Mouse (Mus musculus) embryonic facial prominence, embryonic 13.5 days (tissue): ENCODE results near the gene Fancd2. TPM values are rescaled to one million over a fixed set of nuclear protein-coding genes. Genes with fewer than 3 reads are reported as not detected.
A peak's percentile ranks its signal among the peaks of the same experiment; 100 is the strongest.

Source experiments
- ATAC-seq: fragments of 200-750 bp; cut with Nextera tagmentation; 2 replicates; pipeline ENCODE4 v1.8.0; 2017; ENCODE audit warnings: low read depth; ENCODE audit not compliant: insufficient number of reproducible peaks, insufficient read depth, low FRiP score, low TSS enrichment
- H3K27ac ChIP-seq: fragments of 300-500 bp; sonication (generic); 2 replicates; pipeline ENCODE4 v1.5.1; 2015; ENCODE audit warnings: moderate library complexity, mild to moderate bottlenecking, inconsistent platforms
- H3K27me3 ChIP-seq: fragments of 300-500 bp; sonication (generic); 2 replicates; pipeline ENCODE4 v1.6.1; 2015; ENCODE audit warnings: mild to moderate bottlenecking, inconsistent platforms
- H3K36me3 ChIP-seq: fragments of 300-500 bp; sonication (generic); 2 replicates; pipeline ENCODE4 v1.6.1; 2015; ENCODE audit warnings: mild to moderate bottlenecking, inconsistent platforms
- H3K4me1 ChIP-seq: fragments of 300-500 bp; sonication (generic); 2 replicates; pipeline ENCODE4 v1.6.1; 2015; ENCODE audit warnings: inconsistent platforms
- H3K4me2 ChIP-seq: fragments of 300-500 bp; sonication (generic); 2 replicates; pipeline ENCODE4 v1.6.1; 2015; ENCODE audit warnings: moderate library complexity, mild to moderate bottlenecking, inconsistent platforms
- H3K4me3 ChIP-seq: fragments of 300-500 bp; sonication (generic); 2 replicates; pipeline ENCODE4 v1.5.1; 2015; ENCODE audit warnings: mild to moderate bottlenecking, inconsistent platforms
- H3K9ac ChIP-seq: fragments of 300-500 bp; sonication (generic); 2 replicates; pipeline ENCODE4 v1.6.1; 2015; ENCODE audit warnings: mild to moderate bottlenecking, inconsistent platforms
- H3K9me3 ChIP-seq: fragments of 300-500 bp; sonication (generic); 2 replicates; pipeline ENCODE4 v1.6.1; 2016; ENCODE audit warnings: inconsistent platforms
- WGBS: fragments of 180-500 bp; shearing (Covaris S2); methylation state at CpG from one replicate; pipeline ENCODE4 v1.1.7; 2015; ENCODE audit warnings: mixed read lengths; 5-methylcytosine and 5-hydroxymethylcytosine counted together
- polyA plus RNA-seq: library from polyadenylated mRNA; unstranded; fragments of >200 nt; fragmentation: Nextera tagmentation; extraction: Ambion mirVana; gene quantifications from 2 replicates; pipeline ENCODE4 v1.2.1, GENCODE M21; 2015

Gene Fancd2
- 13.6 and 14.4 TPM in 2 replicates for polyA plus RNA-seq

- WGBS, result 1% methylated on average over 47 of the region's 47 CpGs
- Histone ChIP-seq H3K36me3 (peaks cover 4% of the 10 kb centered on the region; the same call in 1 of the 2 replicates), H3K27ac (peak within 1 kb of the TSS; percentile 62), H3K4me2 (peak within 1 kb of the TSS; percentile 75), H3K9ac (peak within 1 kb of the TSS; percentile 89), H3K27me3 (no peaks in the 10 kb centered on the region), H3K4me1 (peaks cover 17% of the 10 kb centered on the region), H3K4me3 (peak within 1 kb of the TSS; percentile 85), H3K9me3 (no peaks in the 10 kb centered on the region)
- peak; percentile 83 for ATAC-seq
Measured at GRCm38 (mm10) chr6:113530932-113531839, at the start of gene Fancd2, which contains the start of gene Emc3. Fancd2 (plus strand) TSS chr6:113531682. Emc3 (minus strand) TSS chr6:113531652.

GRCm38 (mm10) chr6:113482477-113483099 is 48.9 kb upstream of the Fancd2 start:
- Histone ChIP-seq H3K36me3 (no peaks in the 10 kb centered on the region), H3K4me2 (peak overlapping the region; percentile 74), H3K4me1 (peaks cover 30% of the 10 kb centered on the region), H3K9me3 (no peaks in the 10 kb centered on the region), H3K4me3 (peak overlapping the region; percentile 39), H3K27me3 (peaks cover 52% of the 10 kb centered on the region), H3K27ac (no peak overlapping the region), H3K9ac (peak overlapping the region; percentile 49; the same call in 1 of the 2 replicates)
- ATAC-seq, result no peak; the same call in 1 of the 2 replicates
- 3% methylated on average over 65 of the region's 65 CpGs for WGBS

GRCm38 (mm10) chr6:113483100-113483615 is 48.3 kb upstream of the Fancd2 start, which contains the start of gene Creld1:
Creld1 (plus strand) TSS chr6:113483297.
- 0 out of 2 replicates have a peak within 1 kb of the TSS, but pooled peaks have one; percentile 7 for H3K27ac ChIP-seq

GRCm38 (mm10) chr6:113483729-113484128 is 47.8 kb upstream of the Fancd2 start:
- no peak for ATAC-seq

More at GRCm38 (mm10) chr6:113483100-113483615, 48.3 kb upstream of the Fancd2 start, which contains the start of gene Creld1:
- H3K4me3 ChIP-seq, result peak within 1 kb of the TSS; percentile 39
- H3K36me3 ChIP-seq, result no peaks in the 10 kb centered on the region
- peak within 1 kb of the TSS; percentile 69 for H3K9ac ChIP-seq
- H3K27me3 ChIP-seq, result peaks cover 52% of the 10 kb centered on the region
- H3K4me1 ChIP-seq, result peaks cover 35% of the 10 kb centered on the region
- WGBS, result under 1% methylated on average over 26 of the region's 26 CpGs
- peak; percentile 76 for ATAC-seq
- H3K9me3 ChIP-seq, result no peaks in the 10 kb centered on the region
- H3K4me2 ChIP-seq, result peak within 1 kb of the TSS; percentile 74

GRCm38 (mm10) chr6:113487125-113487576 is 44.3 kb upstream of the Fancd2 start:
- WGBS, result 13% methylated on average over 7 of the region's 7 CpGs
- no peaks in the 10 kb centered on the region for H3K9me3 ChIP-seq
- H3K27me3 ChIP-seq, result peaks cover 14% of the 10 kb centered on the region
- 0 out of 2 replicates have a peak overlapping the region, but pooled peaks have one; percentile 21 for H3K9ac ChIP-seq
- no peak for ATAC-seq
- no peak overlapping the region for H3K27ac ChIP-seq
- peaks cover 12% of the 10 kb centered on the region for H3K36me3 ChIP-seq
- H3K4me2 ChIP-seq, result no peak overlapping the region
- peaks cover 35% of the 10 kb centered on the region for H3K4me1 ChIP-seq
- H3K4me3 ChIP-seq, result no peak overlapping the region

More at GRCm38 (mm10) chr6:113483729-113484128, 47.8 kb upstream of the Fancd2 start:
- Histone ChIP-seq H3K36me3 (no peaks in the 10 kb centered on the region), H3K27me3 (peaks cover 48% of the 10 kb centered on the region), H3K9me3 (no peaks in the 10 kb centered on the region), H3K4me1 (peaks cover 35% of the 10 kb centered on the region), H3K4me3 (peak overlapping the region; percentile 39), H3K4me2 (peak overlapping the region; percentile 74), H3K27ac (0 out of 2 replicates have a peak overlapping the region, but pooled peaks have one; percentile 7), H3K9ac (peak overlapping the region; percentile 69)
- 15% methylated on average over 10 of the region's 10 CpGs for WGBS

GRCm38 (mm10) chr6:113489410-113489809 is 42.1 kb upstream of the Fancd2 start:
- 92% methylated on average over 14 of the region's 14 CpGs for WGBS
- no peaks in the 10 kb centered on the region for H3K9me3 ChIP-seq
- H3K4me3 ChIP-seq, result no peak overlapping the region
- peaks cover 17% of the 10 kb centered on the region for H3K4me1 ChIP-seq
- peaks cover 12% of the 10 kb centered on the region for H3K36me3 ChIP-seq
- no peak overlapping the region for H3K9ac ChIP-seq
- H3K27me3 ChIP-seq, result peaks cover 1% of the 10 kb centered on the region
- no peak overlapping the region for H3K27ac ChIP-seq
- H3K4me2 ChIP-seq, result no peak overlapping the region
- no peak for ATAC-seq

GRCm38 (mm10) chr6:113492101-113492864 is 39.2 kb upstream of the Fancd2 start:
- no peak overlapping the region for H3K9ac ChIP-seq
- no peak overlapping the region for H3K4me3 ChIP-seq
- H3K4me1 ChIP-seq, result peaks cover 23% of the 10 kb centered on the region
- H3K27ac ChIP-seq, result no peak overlapping the region
- peaks cover 24% of the 10 kb centered on the region for H3K27me3 ChIP-seq
- no peak for ATAC-seq
- H3K4me2 ChIP-seq, result no peak overlapping the region
- peaks cover 12% of the 10 kb centered on the region for H3K36me3 ChIP-seq
- 80% methylated on average over 24 of the region's 24 CpGs for WGBS
- no peaks in the 10 kb centered on the region for H3K9me3 ChIP-seq

- peak; percentile 45 for ATAC-seq
- Histone ChIP-seq H3K4me1 (peaks cover 15% of the 10 kb centered on the region), H3K27me3 (peaks cover 24% of the 10 kb centered on the region), H3K4me2 (peak overlapping the region; percentile 60), H3K36me3 (peaks cover 11% of the 10 kb centered on the region), H3K9ac (peak overlapping the region; percentile 60), H3K9me3 (no peaks in the 10 kb centered on the region), H3K4me3 (peak overlapping the region; percentile 41), H3K27ac (no peak overlapping the region)
- WGBS, result under 1% methylated on average over 54 of the region's 54 CpGs
Measured at GRCm38 (mm10) chr6:113494258-113494788, 37.2 kb upstream of the Fancd2 start.

GRCm38 (mm10) chr6:113495071-113495675 is 36.3 kb upstream of the Fancd2 start:
- no peak overlapping the region for H3K27ac ChIP-seq
- H3K4me1 ChIP-seq, result peaks cover 15% of the 10 kb centered on the region
- 49% methylated on average over 28 of the region's 28 CpGs for WGBS
- 0 out of 2 replicates have a peak overlapping the region, but pooled peaks have one; percentile 60 for H3K9ac ChIP-seq
- H3K4me3 ChIP-seq, result peak overlapping the region; percentile 41
- ATAC-seq, result no peak
- peak overlapping the region; percentile 60 for H3K4me2 ChIP-seq
- H3K27me3 ChIP-seq, result peaks cover 27% of the 10 kb centered on the region
- H3K9me3 ChIP-seq, result no peaks in the 10 kb centered on the region
- peaks cover 6% of the 10 kb centered on the region; the same call in 1 of the 2 replicates for H3K36me3 ChIP-seq

GRCm38 (mm10) chr6:113499346-113499745 is 32.1 kb upstream of the Fancd2 start:
- H3K27ac ChIP-seq, result no peak overlapping the region
- H3K4me1 ChIP-seq, result peaks cover 23% of the 10 kb centered on the region
- no peak for ATAC-seq
- no peaks in the 10 kb centered on the region for H3K36me3 ChIP-seq
- 70% methylated on average over 6 of the region's 6 CpGs for WGBS
- H3K4me2 ChIP-seq, result no peak overlapping the region
- H3K27me3 ChIP-seq, result peaks cover 49% of the 10 kb centered on the region
- no peak overlapping the region for H3K4me3 ChIP-seq
- no peaks in the 10 kb centered on the region for H3K9me3 ChIP-seq
- H3K9ac ChIP-seq, result 0 out of 2 replicates have a peak overlapping the region, but pooled peaks have one; percentile 32
